ENCODE assay signal across 16 mouse cellular contexts in genomic region chr5:8943836-8944235, GRCm38 (mm10). TPM values are rescaled to one million over a fixed set of nuclear protein-coding genes. Genes with fewer than 3 reads are reported as not detected.
DNase-seq lines count a peak whose midpoint lies in the region; ATAC-seq and TF ChIP-seq lines count a peak whose summit lies in the region.
"Had no signal": no experiment of that assay in that cellular context is flagged by ENCODE, and none has a peak within 500 bp of the region (broad histone marks: within the 10 kb centered on the region; RNA-seq: fewer than 3 reads in every experiment).

No protein-coding gene starts in this region.

- intact Hi-C loops in heart, postnatal 25 days (cut with DNase I): loop anchor here (10.0 kb wide), 1 partner anchor 101 kb away; no protein-coding TSS in a partner anchor
- intact Hi-C loops in gastrocnemius, postnatal 14 days (cut with DNase I; ENCODE audit: low total_unique reads): no loop called here

- H3K4me3 ChIP-seq in CH12.LX (replicated peaks in 1 of 3; ENCODE audit: low read depth in 2 of 3, low read length in 2 of 3, poor library complexity in 1 of 3): no peak overlapping the region
- H3K4me3 ChIP-seq: hindbrain, embryonic 12.5 days; liver, embryonic 15.5 days had no signal

- no peaks in the 10 kb centered on the region for H3K36me3 ChIP-seq in CH12.LX (replicated peaks in 1 of 2; ENCODE audit: control insufficient read depth in 1 of 2, insufficient read depth in 1 of 2, low read length in 1 of 2)
- H3K36me3 ChIP-seq: hindbrain, embryonic 12.5 days had no signal

- no peaks in the 10 kb centered on the region for H3K79me2 ChIP-seq in CH12.LX (replicated peaks; ENCODE audit: control insufficient read depth, extremely low read depth, insufficient read depth, poor library complexity, severe bottlenecking)

- H3K27me3 ChIP-seq in CH12.LX (replicated peaks): no peaks in the 10 kb centered on the region
- H3K27me3 ChIP-seq: hindbrain, embryonic 12.5 days; liver, embryonic 15.5 days had no signal

- no peak for TF ChIP-seq POLR2A in CH12.LX (IDR thresholded peaks at IDR 0.05; ENCODE audit: low read depth, low read length)

- DNase-seq in heart, adult 9 months (ENCODE audit: low spot score in 2 of 2): peak; percentile 15 to 22
- no peak for DNase-seq in heart, postnatal 25 days (ENCODE audit: low spot score)
- peak; percentile 92 for DNase-seq in CH12.LX (ENCODE audit: extremely low read depth)
- DNase-seq in gastrocnemius, postnatal 14 days: peak; percentile 41
- no peak for DNase-seq in ovary, postnatal 36 days (ENCODE audit: low spot score)
- no peak for DNase-seq in right cerebral cortex, postnatal 25 days
- DNase-seq in cerebellum, postnatal 4 days (ENCODE audit: low spot score in 2 of 2): no peak
- DNase-seq: adrenal gland, postnatal 25 days; cerebellum, adult 2 months; kidney, adult 18-20 months; left cerebral cortex, postnatal 4 days; thymus, postnatal 36 days had no signal

- in situ Hi-C loops in CH12.LX (cut with MboI; ENCODE audit: low pct_ligation_motif_present, low pct_unique_long_range_greater_than_20kb, low sequenced_read_pairs): loop anchor here (10.0 kb wide), 1 partner anchor 101 kb away; no protein-coding TSS in a partner anchor

- peak overlapping the region; percentile 22; the same call in 1 of the 2 replicates for H3K4me2 ChIP-seq in CH12.LX (ENCODE audit: insufficient read depth, low read depth, poor library complexity, severe bottlenecking)
- H3K4me2 ChIP-seq: hindbrain, embryonic 12.5 days; liver, embryonic 15.5 days had no signal

- no peak overlapping the region for H3K27ac ChIP-seq in CH12.LX (ENCODE audit: insufficient read depth, low read depth)
- H3K27ac ChIP-seq: hindbrain, embryonic 12.5 days; liver, embryonic 15.5 days; stomach, postnatal 0 days had no signal

- H3K9me3 ChIP-seq in CH12.LX (replicated peaks; ENCODE audit: low read length): no peaks in the 10 kb centered on the region
- H3K9me3 ChIP-seq: hindbrain, embryonic 12.5 days; liver, embryonic 15.5 days had no signal

- TF ChIP-seq CTCF in CH12.LX (conservative IDR thresholded peaks at IDR 0.05 in 1 of 2, IDR thresholded peaks at IDR 0.05 in 1 of 2; ENCODE audit: low read depth in 2 of 2, low read length in 2 of 2): no peak

- TF ChIP-seq RAD21 in CH12.LX (IDR thresholded peaks at IDR 0.05; ENCODE audit: low read depth, low read length): peak; percentile 3

- dilution Hi-C loops in CH12.LX (cut with MboI; ENCODE audit: extremely low pct_ligation_motif_present, extremely low pct_unique_long_range_greater_than_20kb, low sequenced_read_pairs): no loop called here

- no peak overlapping the region for H3K9ac ChIP-seq in CH12.LX (ENCODE audit: insufficient read depth, low read depth)
- H3K9ac ChIP-seq: hindbrain, embryonic 12.5 days; liver, embryonic 15.5 days had no signal

- peaks cover 0 to 39% of the 10 kb centered on the region in 2 experiments; a peak in 2 of 4 replicates for H3K4me1 ChIP-seq in CH12.LX (ENCODE audit: control insufficient read depth in 1 of 2, insufficient read depth in 2 of 2)
- H3K4me1 ChIP-seq: hindbrain, embryonic 12.5 days; liver, embryonic 15.5 days had no signal

- ATAC-seq in monocyte, adult 5-6 weeks (replicated peaks; ENCODE audit: insufficient number of reproducible peaks, low FRiP score, low TSS enrichment, poor library complexity, severe bottlenecking): peak; percentile 91

- peak; percentile 94 for TF ChIP-seq EP300 in CH12.LX (IDR thresholded peaks at IDR 0.05; ENCODE audit: low read length)

TF ChIP-seq in CH12.LX, 34 proteins besides CTCF, POLR2A, EP300 and RAD21:
- TF ChIP-seq HCFC1 (IDR thresholded peaks at IDR 0.05; ENCODE audit: low read depth, low read length) (no peak), GABPA (IDR thresholded peaks at IDR 0.05; ENCODE audit: insufficient replicate concordance, low read depth, low read length) (no peak), TBP (conservative IDR thresholded peaks at IDR 0.05; ENCODE audit: low read depth, low read length) (0 out of 2 replicates have a peak, but pooled peaks have one; percentile 25), JUN (IDR thresholded peaks at IDR 0.05; ENCODE audit: insufficient read depth, low read depth, low read length) (no peak), ZMIZ1 (IDR thresholded peaks at IDR 0.05; ENCODE audit: low read depth, low read length) (no peak), MEF2A (IDR thresholded peaks at IDR 0.05; ENCODE audit: borderline replicate concordance, low read depth, low read length) (peak; percentile 89), CHD1 (IDR thresholded peaks at IDR 0.05; ENCODE audit: low read depth, low read length) (no peak), ETS1 (conservative IDR thresholded peaks at IDR 0.05; ENCODE audit: low read depth, low read length) (peak; percentile 40; the same call in 1 of the 2 replicates), KAT2A (IDR thresholded peaks at IDR 0.05; ENCODE audit: insufficient replicate concordance, low read length) (no peak), E2F4 (IDR thresholded peaks at IDR 0.05; ENCODE audit: insufficient replicate concordance, low read depth, low read length) (no peak), PAX5 (IDR thresholded peaks at IDR 0.05; ENCODE audit: low read length) (no peak), ZKSCAN1 (IDR thresholded peaks at IDR 0.05; ENCODE audit: borderline replicate concordance, low read depth, low read length) (no peak), RCOR1 (conservative IDR thresholded peaks at IDR 0.05; ENCODE audit: low read depth, low read length) (no peak), SMC3 (IDR thresholded peaks at IDR 0.05; ENCODE audit: low read depth, low read length) (no peak), USF2 (conservative IDR thresholded peaks at IDR 0.05; ENCODE audit: low read depth, low read length) (no peak), MAX (IDR thresholded peaks at IDR 0.05; ENCODE audit: low read length) (peak; percentile 78; the same call in 1 of the 2 replicates), TCF12 (IDR thresholded peaks at IDR 0.05; ENCODE audit: low read depth, low read length) (no peak), BHLHE40 (IDR thresholded peaks at IDR 0.05; ENCODE audit: low read depth, low read length) (peak; percentile 52), POLR2AphosphoS2 (IDR thresholded peaks at IDR 0.05; ENCODE audit: low read depth, low read length) (no peak), IRF4 (IDR thresholded peaks at IDR 0.05; ENCODE audit: low read depth, low read length) (peak; percentile 92), USF1 (IDR thresholded peaks at IDR 0.05; ENCODE audit: low read depth, low read length) (no peak), MAZ (IDR thresholded peaks at IDR 0.05; ENCODE audit: low read depth, low read length) (no peak), NELFE (IDR thresholded peaks at IDR 0.05; ENCODE audit: low read depth, low read length) (no peak), SIN3A (IDR thresholded peaks at IDR 0.05; ENCODE audit: low read length) (no peak), NRF1 (IDR thresholded peaks at IDR 0.05; ENCODE audit: low read depth, low read length) (no peak), UBTF (IDR thresholded peaks at IDR 0.05; ENCODE audit: low read depth, low read length) (no peak), ZC3H11A (IDR thresholded peaks at IDR 0.05; ENCODE audit: low read depth, low read length) (no peak), ELF1 (IDR thresholded peaks at IDR 0.05; ENCODE audit: low read depth, low read length) (peak; percentile 66), ZNF384 (IDR thresholded peaks at IDR 0.05; ENCODE audit: low read depth, low read length) (no peak), CHD2 (IDR thresholded peaks at IDR 0.05; ENCODE audit: low read length) (peak; percentile 43; the same call in 1 of the 2 replicates), MAFK (IDR thresholded peaks at IDR 0.05; ENCODE audit: insufficient replicate concordance, low read length) (no peak), JUND (conservative IDR thresholded peaks at IDR 0.05; ENCODE audit: low read depth, low read length) (peak; percentile 60), MYC (IDR thresholded peaks at IDR 0.05; ENCODE audit: low read depth, low read length) (peak; percentile 83), MXI1 (IDR thresholded peaks at IDR 0.05; ENCODE audit: low read depth, low read length) (peak; percentile 62; the same call in 1 of the 2 replicates)

RNA-seq across cellular contexts. Expression of gene Abcb4, which starts 50.3 kb away (rescaled TPM):
- 10 to 100 TPM; 11.5 to 12.3 TPM for total RNA-seq in heart, postnatal 25 days (2021)
- 0.38 and 0.68 TPM in 2 replicates for total RNA-seq in CH12.LX (2012; rRNA removed)
- total RNA-seq in CH12.LX (2014; rRNA removed): 0.24 and 0.27 TPM in 2 replicates
- 0.29 and 0.37 TPM in 2 replicates for polyA plus RNA-seq in CH12.LX (2012; ENCODE audit: insufficient read length, low read depth)
- total RNA-seq in gastrocnemius, postnatal 14 days (2021): 10 to 100 TPM; 14.8 to 17.6 TPM
- total RNA-seq in monocyte, adult 5-6 weeks (2017): 1.2 to 1.3 TPM (median 1.2 TPM) in 3 replicates

RNA-seq across cellular contexts. Expression of gene Crot, which starts 53.3 kb away (rescaled TPM):
- total RNA-seq in heart, postnatal 25 days (2021): 10 to 100 TPM; 22.6 to 25.2 TPM
- total RNA-seq in CH12.LX (2012; rRNA removed) (12.4 and 13.4 TPM in 2 replicates), CH12.LX (2014; rRNA removed) (18.2 and 22.4 TPM in 2 replicates)
- 12.0 and 13.5 TPM in 2 replicates for polyA plus RNA-seq in CH12.LX (2012; ENCODE audit: insufficient read length, low read depth)
- total RNA-seq in gastrocnemius, postnatal 14 days (2021): 10 to 100 TPM; 26.9 to 27.3 TPM
- total RNA-seq in monocyte, adult 5-6 weeks (2017): 63.7 to 79.6 TPM (median 66.8 TPM) in 3 replicates

Comparison
In these comparisons a context has a peak if more than half of its experiments do, and no peak if none do; other contexts are left out.
1. DNase-seq: peak in heart, adult 9 months (2 of 2), CH12.LX (single experiment) and gastrocnemius, postnatal 14 days (single experiment); none in heart, postnatal 25 days (single experiment), ovary, postnatal 36 days (single experiment), right cerebral cortex, postnatal 25 days (single experiment) and cerebellum, postnatal 4 days (0 of 2).